Mouse (Mus musculus) stomach, embryonic 15.5 days (tissue): ENCODE measurements around the gene Cobll1. TPM values are rescaled to one million over a fixed set of nuclear protein-coding genes. Genes with fewer than 3 reads are reported as not detected.

Source experiments
- ATAC-seq: fragments of 200-750 bp; cut with Nextera tagmentation; 2 replicates; pipeline ENCODE4 v1.8.0; 2017; ENCODE audit warnings: low read depth, moderate number of reproducible peaks, moderate TSS enrichment; ENCODE audit not compliant: insufficient read depth, low FRiP score
- H3K27ac ChIP-seq: fragments of 300-500 bp; sonication (generic); 2 replicates; pipeline ENCODE4 v1.5.1; 2015; ENCODE audit warnings: mild to moderate bottlenecking, inconsistent platforms
- H3K27me3 ChIP-seq: fragments of 300-500 bp; sonication (generic); replicated peaks from 2 replicates; pipeline ENCODE4 v1.6.1; 2015; ENCODE audit warnings: inconsistent platforms
- H3K36me3 ChIP-seq: fragments of 300-500 bp; sonication (generic); 2 replicates; pipeline ENCODE4 v1.6.1; 2015; ENCODE audit warnings: inconsistent platforms
- H3K4me1 ChIP-seq: fragments of 300-500 bp; sonication (generic); 2 replicates; pipeline ENCODE4 v1.6.1; 2015; ENCODE audit warnings: inconsistent platforms
- H3K4me2 ChIP-seq: fragments of 300-500 bp; sonication (generic); 2 replicates; pipeline ENCODE4 v1.6.1; 2015; ENCODE audit warnings: mild to moderate bottlenecking, inconsistent platforms
- H3K4me3 ChIP-seq: fragments of 300-500 bp; sonication (generic); replicated peaks from 2 replicates; pipeline ENCODE4 v1.5.1; 2015; ENCODE audit warnings: inconsistent platforms
- H3K9ac ChIP-seq: fragments of 300-500 bp; sonication (generic); 2 replicates; pipeline ENCODE4 v1.6.1; 2015; ENCODE audit warnings: inconsistent platforms
- H3K9me3 ChIP-seq: fragments of 300-500 bp; sonication (generic); 2 replicates; pipeline ENCODE4 v1.6.1; 2016; ENCODE audit warnings: inconsistent platforms
- WGBS: fragments of 180-500 bp; shearing (Covaris S2); methylation state at CpG from one replicate; pipeline ENCODE4 v1.1.7; 2015; 5-methylcytosine and 5-hydroxymethylcytosine counted together
- polyA plus RNA-seq: library from polyadenylated mRNA; unstranded; fragments of >200 nt; fragmentation: Nextera tagmentation; extraction: Ambion mirVana; gene quantifications from 2 replicates; pipeline ENCODE4 v1.2.1, GENCODE M21; 2015

Cobll1 gene
- polyA plus RNA-seq, 1 experiment from 2014 or later = 14.3 TPM

DNA sequence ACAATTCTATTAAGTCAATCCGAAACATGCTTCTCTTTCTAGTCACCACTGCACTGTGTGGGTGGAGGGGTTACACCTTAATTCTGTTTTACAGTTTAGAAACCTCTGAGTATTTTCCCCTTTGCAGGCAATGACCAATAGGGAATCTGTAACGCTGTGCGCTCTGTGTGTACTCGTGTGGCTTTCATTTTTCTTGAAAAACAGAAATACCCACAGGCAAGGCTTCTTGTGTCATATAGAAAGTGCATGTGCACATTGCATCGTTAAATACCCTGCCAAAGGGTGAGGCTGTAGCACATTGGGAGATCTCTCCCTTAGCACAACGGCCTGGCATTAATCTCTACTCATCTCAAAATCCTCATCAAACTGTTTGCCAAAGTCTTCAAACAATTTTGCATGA lies 134.6 kb downstream of the Cobll1 start:
- no peak overlapping the region for H3K27ac ChIP-seq
- no peak for ATAC-seq
- no peaks in the 10 kb centered on the region for H3K9me3 ChIP-seq
- no peaks in the 10 kb centered on the region for H3K36me3 ChIP-seq
- H3K4me2 ChIP-seq = no peak overlapping the region
- H3K9ac ChIP-seq = no peak overlapping the region
- H3K27me3 ChIP-seq = no peaks in the 10 kb centered on the region
- WGBS = 89% methylated on average over 6 of the region's 6 CpGs
- no peak overlapping the region for H3K4me3 ChIP-seq
- H3K4me1 ChIP-seq = no peaks in the 10 kb centered on the region

DNA sequence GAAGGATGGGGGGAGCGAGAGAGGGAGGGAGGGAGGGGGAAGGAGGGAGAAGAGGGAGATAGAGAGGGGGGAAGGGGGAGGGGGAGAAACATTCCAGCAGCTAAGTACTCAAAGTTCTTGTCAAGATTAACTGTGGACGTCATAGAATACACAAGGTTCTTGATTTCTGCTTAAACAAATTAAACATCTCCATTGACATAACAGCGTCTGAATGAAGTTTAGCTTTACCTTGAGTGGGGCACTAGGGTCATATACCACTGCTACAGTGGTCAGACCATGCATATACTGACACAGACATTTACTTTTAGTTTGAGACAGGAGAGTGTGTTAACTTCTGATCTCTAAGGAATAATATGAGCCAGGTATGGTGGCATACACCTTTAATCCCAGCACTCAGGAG lies 135.4 kb downstream of the Cobll1 start:
- 35% methylated on average over 3 of the region's 3 CpGs for WGBS
- no peak overlapping the region for H3K4me3 ChIP-seq
- H3K27me3 ChIP-seq = no peaks in the 10 kb centered on the region
- ATAC-seq = no peak
- H3K27ac ChIP-seq = no peak overlapping the region
- no peak overlapping the region for H3K4me2 ChIP-seq
- H3K36me3 ChIP-seq = no peaks in the 10 kb centered on the region
- H3K9ac ChIP-seq = no peak overlapping the region
- no peaks in the 10 kb centered on the region for H3K4me1 ChIP-seq
- H3K9me3 ChIP-seq = no peaks in the 10 kb centered on the region

DNA sequence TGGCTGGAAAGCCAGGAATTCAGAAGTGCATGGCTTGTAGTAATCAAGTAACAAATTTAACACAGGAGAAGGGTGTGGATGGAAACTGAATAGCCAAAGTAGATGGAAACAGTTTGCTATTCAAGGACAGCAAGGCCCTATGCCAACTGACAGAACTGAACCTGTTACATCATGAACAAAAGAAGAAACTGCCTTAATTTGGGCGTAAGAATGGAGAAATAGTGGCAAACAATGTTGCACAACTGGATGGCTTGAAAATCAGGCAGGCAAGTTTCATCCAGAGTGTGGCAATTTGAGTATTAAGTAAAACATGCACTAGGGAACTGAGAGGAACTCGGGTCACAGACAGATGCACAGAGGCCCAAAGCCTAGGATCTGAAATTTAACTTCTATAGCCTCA lies 137.8 kb downstream of the Cobll1 start:
- no peaks in the 10 kb centered on the region for H3K27me3 ChIP-seq
- no peaks in the 10 kb centered on the region for H3K9me3 ChIP-seq
- no peak overlapping the region for H3K27ac ChIP-seq
- no peak overlapping the region for H3K9ac ChIP-seq
- H3K36me3 ChIP-seq = no peaks in the 10 kb centered on the region
- no peak for ATAC-seq
- WGBS = 81% methylated on average over 2 of the region's 2 CpGs
- no peak overlapping the region for H3K4me2 ChIP-seq
- no peaks in the 10 kb centered on the region for H3K4me1 ChIP-seq
- no peak overlapping the region for H3K4me3 ChIP-seq

DNA sequence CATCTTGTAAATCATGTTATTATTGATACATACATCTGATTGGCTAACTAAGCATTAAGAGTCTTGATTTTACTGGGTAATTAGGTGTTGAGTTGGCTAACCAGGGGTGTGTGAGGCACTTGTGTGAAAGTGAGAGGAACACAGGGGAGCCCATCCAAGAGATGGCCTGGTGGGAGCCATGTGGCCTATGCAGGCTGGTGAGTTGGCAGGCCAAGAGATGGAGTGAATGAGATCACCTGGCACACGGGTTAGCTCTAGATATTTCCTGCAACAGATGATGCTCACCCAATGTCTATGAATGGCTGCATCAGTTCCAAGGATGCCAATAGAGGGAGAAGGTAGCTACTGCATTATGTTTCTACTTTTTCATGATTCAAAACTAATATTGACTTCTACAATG lies 139.2 kb downstream of the Cobll1 start:
- H3K4me3 ChIP-seq = no peak overlapping the region
- H3K9ac ChIP-seq = no peak overlapping the region
- no peak overlapping the region for H3K27ac ChIP-seq
- H3K9me3 ChIP-seq = no peaks in the 10 kb centered on the region
- no peaks in the 10 kb centered on the region for H3K36me3 ChIP-seq
- no peaks in the 10 kb centered on the region for H3K4me1 ChIP-seq
- H3K4me2 ChIP-seq = no peak overlapping the region
- WGBS = 88% methylated on average over 1 of the region's 1 CpGs
- no peak for ATAC-seq
- H3K27me3 ChIP-seq = no peaks in the 10 kb centered on the region

DNA sequence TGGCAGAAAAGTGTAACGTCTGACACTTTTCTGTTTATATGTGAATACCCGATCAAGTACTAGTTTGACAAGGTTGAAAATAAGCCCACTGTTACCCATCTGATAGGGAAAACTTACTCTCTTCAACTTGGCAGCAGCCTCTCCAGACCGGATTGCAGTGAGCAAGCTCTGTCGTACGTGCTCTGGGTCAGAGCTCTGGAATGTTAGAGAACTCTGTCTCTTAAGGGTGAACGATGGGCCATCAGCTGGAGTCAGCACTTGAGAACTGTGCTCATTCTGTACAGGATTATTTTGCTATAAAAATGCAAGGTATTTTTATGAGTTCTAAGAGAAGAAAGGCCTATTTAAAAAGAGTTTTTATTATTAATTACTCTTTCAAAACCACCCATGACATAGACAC lies 143.6 kb downstream of the Cobll1 start:
- Histone ChIP-seq H3K27ac (no peak overlapping the region), H3K9me3 (no peaks in the 10 kb centered on the region), H3K9ac (no peak overlapping the region), H3K4me1 (no peaks in the 10 kb centered on the region), H3K4me2 (no peak overlapping the region), H3K36me3 (no peaks in the 10 kb centered on the region), H3K4me3 (no peak overlapping the region), H3K27me3 (no peaks in the 10 kb centered on the region)
- WGBS = 56% methylated on average over 6 of the region's 6 CpGs
- ATAC-seq = no peak

DNA sequence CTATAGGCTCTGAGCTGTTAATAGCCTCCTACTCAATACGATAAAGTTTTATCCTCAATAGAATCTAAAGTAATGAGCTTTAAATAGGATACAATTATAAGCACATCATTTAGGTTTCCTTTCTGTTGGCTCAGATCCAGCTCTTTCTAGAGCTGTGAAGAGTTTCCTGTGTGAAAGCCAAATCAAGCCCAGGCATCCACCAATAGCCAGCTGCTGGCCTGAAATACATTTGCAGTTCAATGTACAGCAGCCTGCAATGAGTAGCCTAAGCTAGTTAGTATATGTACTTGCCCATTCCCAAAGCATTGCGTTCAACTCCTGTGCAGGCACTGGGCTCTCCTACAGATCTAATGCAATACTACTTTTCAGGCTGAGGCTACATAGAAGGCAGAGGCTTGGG lies 145.2 kb downstream of the Cobll1 start:
- no peak for ATAC-seq
- H3K9me3 ChIP-seq = no peaks in the 10 kb centered on the region
- H3K4me1 ChIP-seq = no peaks in the 10 kb centered on the region
- H3K4me2 ChIP-seq = no peak overlapping the region
- no peaks in the 10 kb centered on the region for H3K36me3 ChIP-seq
- WGBS = 73% methylated on average over 2 of the region's 2 CpGs
- H3K27me3 ChIP-seq = no peaks in the 10 kb centered on the region
- H3K4me3 ChIP-seq = no peak overlapping the region
- H3K9ac ChIP-seq = no peak overlapping the region
- H3K27ac ChIP-seq = no peak overlapping the region

DNA sequence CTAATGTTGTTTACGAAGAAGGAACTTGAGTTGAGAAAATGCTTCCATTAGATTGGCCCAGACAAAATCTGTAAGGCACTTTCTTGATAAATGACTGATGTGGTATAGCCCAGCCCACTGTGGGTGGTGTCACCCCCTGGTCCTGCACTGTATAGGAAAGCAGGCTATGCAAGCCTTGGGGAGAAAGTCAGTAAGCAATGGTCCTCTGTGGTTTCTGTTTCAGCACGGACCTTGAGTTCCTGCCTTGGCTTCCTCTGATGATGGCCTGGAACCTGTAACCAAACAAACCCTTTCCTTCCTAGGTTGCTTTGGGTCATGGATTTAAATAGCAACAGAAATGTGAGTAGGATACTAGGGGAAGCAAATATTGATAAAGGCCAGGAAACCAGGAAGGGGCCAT lies 148.2 kb downstream of the Cobll1 start:
- H3K27me3 ChIP-seq = no peaks in the 10 kb centered on the region
- H3K9ac ChIP-seq = no peak overlapping the region
- no peak overlapping the region for H3K4me2 ChIP-seq
- H3K9me3 ChIP-seq = no peaks in the 10 kb centered on the region
- ATAC-seq = no peak
- H3K27ac ChIP-seq = no peak overlapping the region
- H3K4me1 ChIP-seq = no peaks in the 10 kb centered on the region
- H3K4me3 ChIP-seq = no peak overlapping the region
- no peaks in the 10 kb centered on the region for H3K36me3 ChIP-seq
- WGBS = 76% methylated on average over 2 of the region's 2 CpGs

DNA sequence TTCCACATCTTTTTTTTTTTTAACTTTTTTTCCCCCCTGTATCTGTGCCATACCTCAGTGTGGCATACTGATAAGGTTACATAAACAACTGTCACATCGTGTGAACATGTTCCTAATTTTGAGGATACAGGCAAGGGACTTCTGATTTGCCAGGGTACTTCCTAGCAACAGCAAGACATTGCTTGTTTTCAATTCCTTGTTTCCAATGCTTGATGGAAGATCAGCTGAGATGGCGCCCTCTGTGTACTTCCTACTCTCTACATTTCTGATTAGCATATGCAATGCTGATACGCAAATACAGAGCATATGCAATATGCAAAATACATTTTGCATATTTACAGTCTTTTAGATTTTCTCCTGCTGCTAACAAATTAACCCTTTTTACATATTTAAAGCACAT lies 152.0 kb downstream of the Cobll1 start:
- no peak for ATAC-seq
- Histone ChIP-seq H3K4me3 (no peak overlapping the region), H3K4me1 (no peaks in the 10 kb centered on the region), H3K36me3 (no peaks in the 10 kb centered on the region), H3K27ac (no peak overlapping the region), H3K4me2 (no peak overlapping the region), H3K9me3 (no peaks in the 10 kb centered on the region), H3K27me3 (no peaks in the 10 kb centered on the region), H3K9ac (no peak overlapping the region)
- 72% methylated on average over 3 of the region's 3 CpGs for WGBS

DNA sequence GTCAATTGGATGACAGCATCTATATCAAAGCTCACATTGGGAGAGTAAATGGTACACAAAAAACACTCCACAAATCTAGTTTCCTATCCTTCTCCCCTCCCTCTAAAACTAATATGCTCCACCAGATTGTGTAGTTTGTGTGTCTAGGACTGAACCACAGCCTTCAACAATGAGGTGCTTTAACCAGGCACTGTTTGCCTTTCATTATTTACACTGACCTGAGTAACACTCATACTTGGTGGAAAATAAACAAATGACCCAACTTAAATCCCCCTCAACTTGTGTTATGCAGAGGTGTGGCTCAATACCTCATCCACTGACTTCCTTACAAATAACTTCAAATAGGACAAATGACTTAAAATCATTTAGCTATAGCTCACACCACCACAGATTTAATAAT lies 155.8 kb downstream of the Cobll1 start:
- Histone ChIP-seq H3K4me2 (no peak overlapping the region), H3K27ac (no peak overlapping the region), H3K27me3 (no peaks in the 10 kb centered on the region), H3K4me1 (no peaks in the 10 kb centered on the region), H3K9ac (no peak overlapping the region), H3K4me3 (no peak overlapping the region), H3K9me3 (no peaks in the 10 kb centered on the region), H3K36me3 (no peaks in the 10 kb centered on the region)
- peak; percentile 58; the same call in 1 of the 2 replicates for ATAC-seq

DNA sequence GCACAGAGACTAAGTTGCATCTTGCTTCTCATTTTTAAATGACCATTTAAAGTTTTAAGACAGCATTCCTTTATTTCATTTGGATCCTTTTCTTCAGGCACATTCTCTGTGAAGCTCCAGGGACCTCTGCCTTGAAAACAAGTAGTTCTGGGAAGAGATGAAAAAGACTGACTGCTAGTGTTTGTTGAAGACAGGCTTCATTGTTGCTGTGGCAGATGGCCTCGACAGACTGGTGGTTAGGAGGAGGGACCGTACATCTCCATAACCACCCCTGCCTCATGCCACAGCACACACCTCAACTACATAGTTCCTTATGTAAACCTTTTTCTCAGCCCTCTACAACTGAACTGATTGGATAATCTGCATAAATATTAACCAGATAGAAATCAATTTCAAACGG lies 161.7 kb downstream of the Cobll1 start:
- H3K27me3 ChIP-seq = no peaks in the 10 kb centered on the region
- H3K27ac ChIP-seq = no peak overlapping the region
- no peak overlapping the region for H3K9ac ChIP-seq
- H3K4me3 ChIP-seq = no peak overlapping the region
- no peaks in the 10 kb centered on the region for H3K4me1 ChIP-seq
- no peak overlapping the region for H3K4me2 ChIP-seq
- ATAC-seq = no peak
- no peaks in the 10 kb centered on the region for H3K36me3 ChIP-seq
- H3K9me3 ChIP-seq = no peaks in the 10 kb centered on the region
- WGBS = 67% methylated on average over 3 of the region's 3 CpGs

DNA sequence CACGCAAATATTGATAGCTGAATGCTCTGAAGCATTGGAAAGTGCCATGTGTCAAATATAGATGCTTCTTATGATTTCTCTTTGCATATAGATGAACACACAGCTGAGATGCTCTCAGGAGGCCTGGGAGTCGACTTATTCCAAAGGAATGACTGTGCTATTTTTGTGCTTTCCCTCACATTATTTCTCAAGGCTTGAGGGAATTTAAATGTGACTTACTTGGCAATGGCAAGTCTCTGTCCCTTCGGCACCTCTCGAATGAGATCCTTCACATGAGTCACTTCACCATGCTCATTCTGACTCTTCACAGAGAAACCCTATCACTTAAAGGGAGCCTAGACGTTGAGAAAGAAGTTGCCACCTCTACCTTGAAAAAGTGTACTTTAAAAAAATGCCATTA lies 163.4 kb downstream of the Cobll1 start:
- ATAC-seq = no peak
- no peak overlapping the region for H3K9ac ChIP-seq
- no peaks in the 10 kb centered on the region for H3K27me3 ChIP-seq
- no peak overlapping the region for H3K27ac ChIP-seq
- no peak overlapping the region for H3K4me3 ChIP-seq
- WGBS = 90% methylated on average over 5 of the region's 5 CpGs
- no peaks in the 10 kb centered on the region for H3K9me3 ChIP-seq
- H3K36me3 ChIP-seq = no peaks in the 10 kb centered on the region
- H3K4me2 ChIP-seq = no peak overlapping the region
- H3K4me1 ChIP-seq = no peaks in the 10 kb centered on the region

DNA sequence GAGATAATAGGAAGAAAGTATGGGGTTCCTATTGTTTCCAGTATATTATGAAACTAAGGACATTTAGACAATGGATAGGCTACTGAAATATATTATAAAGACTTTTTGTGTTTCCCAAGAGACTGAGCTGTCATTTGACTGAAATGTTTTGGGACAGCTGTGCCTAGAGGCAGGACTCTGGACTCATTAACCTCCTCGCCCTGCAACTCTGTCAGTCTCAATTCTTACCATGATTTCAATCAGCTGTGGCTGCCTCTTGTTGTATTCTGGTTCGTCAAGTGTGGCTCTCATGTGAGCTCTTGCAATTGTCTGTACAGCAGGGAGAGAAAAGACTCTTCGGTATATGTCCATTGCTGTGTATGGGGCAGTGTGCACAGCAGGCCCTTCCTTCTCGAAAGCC lies 163.8 kb downstream of the Cobll1 start:
- H3K4me1 ChIP-seq = no peaks in the 10 kb centered on the region
- H3K9ac ChIP-seq = no peak overlapping the region
- 86% methylated on average over 4 of the region's 4 CpGs for WGBS
- no peaks in the 10 kb centered on the region for H3K27me3 ChIP-seq
- no peaks in the 10 kb centered on the region for H3K36me3 ChIP-seq
- no peak overlapping the region for H3K27ac ChIP-seq
- no peak overlapping the region for H3K4me3 ChIP-seq
- no peak for ATAC-seq
- no peak overlapping the region for H3K4me2 ChIP-seq
- no peaks in the 10 kb centered on the region for H3K9me3 ChIP-seq

DNA sequence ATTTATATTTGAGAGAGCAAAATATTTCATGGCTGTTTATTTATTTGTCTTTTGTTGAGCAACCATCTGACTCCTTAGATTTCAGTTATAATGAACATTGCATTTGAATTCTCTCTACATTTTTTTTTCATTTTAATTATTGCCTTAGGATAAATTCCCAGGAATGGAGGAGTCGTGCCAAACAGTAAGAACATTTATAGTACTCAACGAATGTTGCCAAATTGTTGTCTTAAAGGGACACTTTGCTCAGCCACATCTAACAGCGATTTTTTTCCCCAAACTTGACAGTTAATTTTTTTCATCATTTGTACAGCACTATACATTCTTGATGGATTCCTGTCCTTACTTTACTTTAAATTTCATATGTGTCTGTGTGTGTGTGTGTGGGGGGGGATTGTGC lies 167.0 kb downstream of the Cobll1 start:
- no peak overlapping the region for H3K27ac ChIP-seq
- H3K4me1 ChIP-seq = no peaks in the 10 kb centered on the region
- no peak overlapping the region for H3K9ac ChIP-seq
- no peaks in the 10 kb centered on the region for H3K36me3 ChIP-seq
- no peak overlapping the region for H3K4me3 ChIP-seq
- no peak overlapping the region for H3K4me2 ChIP-seq
- H3K9me3 ChIP-seq = no peaks in the 10 kb centered on the region
- 69% methylated on average over 3 of the region's 3 CpGs for WGBS
- no peak for ATAC-seq
- no peaks in the 10 kb centered on the region for H3K27me3 ChIP-seq
